Mouse (Mus musculus) G1E (cell line): ENCODE data around the gene Rtraf.

Experiments
- CTCF ChIP-seq: IDR thresholded peaks from 2 replicates; pipeline ENCODE4 v1.5.1; 2012; ENCODE audit warnings: low read depth, low read length, inconsistent platforms, mixed read lengths
- GATA1 ChIP-seq: IDR thresholded peaks from 2 replicates; pipeline ENCODE4 v1.6.1; 2012; ENCODE audit warnings: borderline replicate concordance, low read length, inconsistent platforms, mixed read lengths
- GATA2 ChIP-seq: IDR thresholded peaks from 2 replicates; pipeline ENCODE4 v1.6.1; 2012; ENCODE audit warnings: low read depth, low read length, inconsistent platforms, borderline replicate concordance
- POLR2AphosphoS5 ChIP-seq: IDR thresholded peaks from 2 replicates; pipeline ENCODE4 v1.6.1; 2012; ENCODE audit warnings: low read depth, low read length, inconsistent platforms; ENCODE audit not compliant: insufficient replicate concordance
- TAL1 ChIP-seq: conservative IDR thresholded peaks from 2 replicates; pipeline ENCODE4 v1.6.1; 2012; ENCODE audit warnings: low read depth, low read length, inconsistent platforms, mixed read lengths

- TF ChIP-seq CTCF, result no peak
- TF ChIP-seq GATA1, result no peak
- no peak for TF ChIP-seq GATA2
- no peak for TF ChIP-seq TAL1
- TF ChIP-seq POLR2AphosphoS5, result no peak
Measured at GRCm38 (mm10) chr14:19800485-19800884, 23.1 kb downstream of the Rtraf start.
